Mouse (Mus musculus): ENCODE results near the gene Ace. TPM values are rescaled to one million over a fixed set of nuclear protein-coding genes. Genes with fewer than 3 reads are reported as not detected.

The Ace gene
- polyA plus RNA-seq, 1 experiment from 2014 or later: 3.1 TPM

Other genes with a start within 250 kb of the Ace start
- 8.0 and 10.5 TPM in 2 replicates for gene Cyb561, start 14.6 kb upstream of the Ace start, polyA plus RNA-seq (2015; fragmentation: Nextera tagmentation; extraction: Ambion mirVana)
- gene Ace3, start 26.7 kb downstream of the Ace start, polyA plus RNA-seq (2015; fragmentation: Nextera tagmentation; extraction: Ambion mirVana): 0.10 TPM in 1 of 2 replicates, not detected in the other
- 0.35 and 0.46 TPM in 2 replicates for gene Kcnh6, start 40.2 kb downstream of the Ace start, polyA plus RNA-seq (2015; fragmentation: Nextera tagmentation; extraction: Ambion mirVana)
- gene Dcaf7, start 68.9 kb downstream of the Ace start, polyA plus RNA-seq (2015; fragmentation: Nextera tagmentation; extraction: Ambion mirVana): 44.6 and 47.2 TPM in 2 replicates
- gene Taco1, start 98.1 kb downstream of the Ace start, polyA plus RNA-seq (2015; fragmentation: Nextera tagmentation; extraction: Ambion mirVana): 13.0 and 15.6 TPM in 2 replicates
- 17.6 and 21.7 TPM in 2 replicates for gene Map3k3, start 116.7 kb downstream of the Ace start, polyA plus RNA-seq (2015; fragmentation: Nextera tagmentation; extraction: Ambion mirVana)
- not detected in 2 replicates for gene Gm10840, start 192.9 kb downstream of the Ace start, polyA plus RNA-seq (2015; fragmentation: Nextera tagmentation; extraction: Ambion mirVana)
- gene Limd2, start 192.9 kb downstream of the Ace start, polyA plus RNA-seq (2015; fragmentation: Nextera tagmentation; extraction: Ambion mirVana): 95.5 and 107 TPM in 2 replicates
- gene Strada, start 234.2 kb downstream of the Ace start, polyA plus RNA-seq (2015; fragmentation: Nextera tagmentation; extraction: Ambion mirVana): 17.5 and 21.9 TPM in 2 replicates
- gene Ccdc47, start 248.4 kb downstream of the Ace start, polyA plus RNA-seq (2015; fragmentation: Nextera tagmentation; extraction: Ambion mirVana): 101 and 110 TPM in 2 replicates
- gene Ddx42, start 249.0 kb downstream of the Ace start, polyA plus RNA-seq (2015; fragmentation: Nextera tagmentation; extraction: Ambion mirVana): 46.5 and 47.2 TPM in 2 replicates

All from heart, embryonic 16.5 days (tissue).